Mouse (Mus musculus): ENCODE results near the gene Mical3.

DNA sequence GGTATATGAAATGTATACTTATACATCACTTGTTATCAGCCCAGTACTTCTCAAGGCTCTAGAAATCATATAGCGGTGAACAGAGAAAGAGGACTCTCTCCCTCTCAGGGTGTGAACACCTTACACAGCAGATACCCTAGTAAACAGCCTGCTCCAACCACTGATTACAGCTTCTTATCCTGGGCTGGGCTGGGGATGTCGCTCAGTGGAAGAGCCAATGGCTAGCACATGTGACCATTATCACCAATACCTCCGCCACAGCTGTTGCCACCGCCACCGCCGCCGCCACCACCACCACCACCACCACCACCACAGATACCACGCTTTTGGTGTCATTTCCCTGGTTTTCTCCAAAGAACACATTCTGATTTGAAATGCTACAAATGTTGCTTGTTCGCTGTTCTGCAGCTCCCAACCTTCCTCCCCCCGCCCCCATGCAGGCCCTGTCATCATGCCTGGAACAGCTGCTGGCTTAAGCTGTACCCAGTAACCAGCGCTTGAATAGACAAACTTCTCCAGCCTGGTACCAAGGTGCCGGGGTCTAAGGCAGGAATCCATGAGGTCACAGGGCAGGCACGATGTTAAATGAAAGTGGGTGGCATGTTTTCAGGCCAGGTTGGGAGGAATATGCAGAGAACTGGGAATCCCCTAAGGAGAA is 78.7 kb downstream of the Mical3 start:
- no peak for TF ChIP-seq POLR2A (IDR thresholded peaks at IDR 0.05; ENCODE audit: extremely low read depth, insufficient read depth, low read length)
- no peak for TF ChIP-seq CTCF (IDR thresholded peaks at IDR 0.05; ENCODE audit: low read depth, low read length)

All from liver, adult 2 months (tissue).